Mouse (Mus musculus): ENCODE data around the gene Kcnn3. TPM values are rescaled to one million over a fixed set of nuclear protein-coding genes. Genes with fewer than 3 reads are reported as not detected.
A peak's percentile ranks its signal among the peaks of the same experiment; 100 is the strongest.

The Kcnn3 gene
- 2.1 and 2.5 TPM in 2 replicates for polyA plus RNA-seq (2016; fragmentation: Nextera tagmentation; extraction: Ambion mirVana)

DNA sequence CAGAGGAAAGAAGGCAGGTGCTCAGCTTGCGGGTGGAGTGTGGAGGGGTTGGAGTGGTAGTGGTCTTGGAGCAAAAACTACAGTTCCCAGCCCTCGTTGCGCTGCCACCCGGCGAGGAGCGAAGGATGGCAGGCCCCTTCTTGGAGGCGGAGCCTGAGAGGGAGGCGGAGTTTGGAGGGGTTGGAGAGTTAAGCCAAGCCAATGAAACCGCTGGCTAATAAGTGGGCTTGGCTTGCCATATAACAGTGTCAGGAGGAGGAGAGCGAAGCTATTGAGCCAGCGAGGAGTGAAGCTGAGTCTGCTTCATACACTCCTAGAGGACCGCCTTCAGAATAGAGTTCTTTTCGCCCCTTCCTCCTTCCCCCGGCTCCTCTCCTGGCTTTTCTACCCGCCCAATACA, at the start of gene Kcnn3:
Gene Kcnn3 (plus strand): TSS at position 271 of the 400 bp plus-strand sequence.
- peak; percentile 81 for ATAC-seq (ENCODE audit: insufficient number of reproducible peaks, insufficient read depth, low FRiP score, low TSS enrichment)
- Histone ChIP-seq H3K27me3 (peaks cover 38% of the 10 kb centered on the region), H3K9me3 (no peaks in the 10 kb centered on the region; the same call in 1 of the 2 replicates), H3K4me1 (peaks cover 26% of the 10 kb centered on the region), H3K9ac (peak within 1 kb of the TSS; percentile 56), H3K27ac (no peak within 1 kb of the TSS), H3K4me2 (replicated peaks) (peak within 1 kb of the TSS; percentile 91), H3K36me3 (no peaks in the 10 kb centered on the region), H3K4me3 (peak within 1 kb of the TSS; percentile 38)
- 0% methylated on average over 15 of the region's 15 CpGs for WGBS

DNA sequence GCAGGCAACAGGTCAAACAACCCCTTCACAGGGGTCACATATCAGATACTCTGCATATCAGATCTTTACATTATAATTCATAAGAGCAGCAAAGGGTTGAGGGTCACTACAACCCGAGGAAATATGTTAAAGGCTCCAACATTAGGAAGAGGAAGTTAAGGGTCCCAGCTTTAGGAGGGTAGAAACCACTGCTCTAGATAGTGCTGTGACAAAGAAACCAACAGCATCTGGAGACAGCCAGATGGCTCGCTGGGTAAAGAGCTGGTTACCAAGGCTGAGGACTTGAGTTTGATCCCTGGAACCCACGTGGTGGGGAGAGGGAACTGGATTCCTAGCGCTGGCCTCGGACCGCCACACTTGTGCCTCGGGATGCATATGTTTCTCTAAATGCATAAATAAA, 47.7 kb upstream of the Kcnn3 start:
- no peaks in the 10 kb centered on the region for H3K4me1 ChIP-seq
- no peak for ATAC-seq (ENCODE audit: insufficient number of reproducible peaks, insufficient read depth, low FRiP score, low TSS enrichment)
- no peaks in the 10 kb centered on the region for H3K27me3 ChIP-seq
- H3K4me3 ChIP-seq = no peak overlapping the region
- WGBS = 77% methylated on average over 7 of the region's 7 CpGs
- H3K9me3 ChIP-seq = no peaks in the 10 kb centered on the region
- no peak overlapping the region for H3K4me2 ChIP-seq (replicated peaks)
- peaks cover 20% of the 10 kb centered on the region; the same call in 1 of the 2 replicates for H3K36me3 ChIP-seq
- H3K27ac ChIP-seq = no peak overlapping the region
- H3K9ac ChIP-seq = no peak overlapping the region

DNA sequence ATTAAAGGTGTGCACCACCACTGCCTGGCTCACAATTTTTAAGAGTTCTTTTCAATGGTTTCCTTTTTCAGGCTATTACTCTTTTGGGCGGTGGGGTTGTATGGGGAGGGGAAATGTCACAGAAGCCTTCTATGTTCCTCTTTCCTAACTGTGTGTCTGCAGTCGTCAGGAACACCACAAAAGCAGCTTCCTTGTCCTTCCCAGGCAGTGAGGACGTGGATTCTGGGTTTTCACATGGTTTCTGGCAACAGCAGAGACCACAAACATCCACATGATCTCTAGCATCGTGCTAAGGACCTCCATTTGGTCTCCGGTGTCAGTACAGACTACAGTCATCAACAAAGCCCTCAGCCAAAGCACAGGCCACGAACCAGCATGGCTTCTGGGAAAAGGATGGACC, 46.1 kb upstream of the Kcnn3 start:
- no peak for ATAC-seq (ENCODE audit: insufficient number of reproducible peaks, insufficient read depth, low FRiP score, low TSS enrichment)
- WGBS = 76% methylated on average over 6 of the region's 6 CpGs

DNA sequence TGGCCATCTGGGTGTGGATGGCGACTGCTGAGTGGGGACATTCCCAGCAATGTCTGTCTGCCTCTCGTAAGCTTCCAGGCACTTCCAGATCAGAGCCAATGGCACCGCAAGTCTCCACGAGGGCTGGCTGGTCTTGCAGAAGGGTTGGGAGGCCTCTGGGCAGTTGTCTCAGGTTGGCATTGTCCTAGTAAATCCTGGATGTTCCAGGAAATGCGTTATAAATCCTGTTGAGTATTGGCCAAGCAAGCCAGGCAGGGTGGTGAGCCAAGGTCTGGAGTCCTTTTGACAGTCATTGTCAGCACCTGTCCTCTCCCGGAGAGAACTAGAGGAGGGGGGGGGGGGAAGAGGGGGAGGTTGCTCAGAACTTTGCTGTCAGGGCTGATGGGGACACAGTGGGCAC, 40.9 kb upstream of the Kcnn3 start:
- Histone ChIP-seq H3K36me3 (no peaks in the 10 kb centered on the region), H3K9me3 (no peaks in the 10 kb centered on the region), H3K4me2 (replicated peaks) (no peak overlapping the region), H3K4me3 (no peak overlapping the region), H3K27me3 (no peaks in the 10 kb centered on the region), H3K27ac (no peak overlapping the region), H3K4me1 (no peaks in the 10 kb centered on the region), H3K9ac (no peak overlapping the region)
- 75% methylated on average over 6 of the region's 6 CpGs for WGBS
- no peak for ATAC-seq (ENCODE audit: insufficient number of reproducible peaks, insufficient read depth, low FRiP score, low TSS enrichment)

More for the DNA sequence above, 46.1 kb upstream of the Kcnn3 start:
- Histone ChIP-seq H3K9me3 (no peaks in the 10 kb centered on the region), H3K27ac (no peak overlapping the region), H3K36me3 (peaks cover 7% of the 10 kb centered on the region; the same call in 1 of the 2 replicates), H3K4me1 (no peaks in the 10 kb centered on the region), H3K4me2 (replicated peaks) (no peak overlapping the region), H3K27me3 (no peaks in the 10 kb centered on the region), H3K4me3 (no peak overlapping the region), H3K9ac (no peak overlapping the region)

DNA sequence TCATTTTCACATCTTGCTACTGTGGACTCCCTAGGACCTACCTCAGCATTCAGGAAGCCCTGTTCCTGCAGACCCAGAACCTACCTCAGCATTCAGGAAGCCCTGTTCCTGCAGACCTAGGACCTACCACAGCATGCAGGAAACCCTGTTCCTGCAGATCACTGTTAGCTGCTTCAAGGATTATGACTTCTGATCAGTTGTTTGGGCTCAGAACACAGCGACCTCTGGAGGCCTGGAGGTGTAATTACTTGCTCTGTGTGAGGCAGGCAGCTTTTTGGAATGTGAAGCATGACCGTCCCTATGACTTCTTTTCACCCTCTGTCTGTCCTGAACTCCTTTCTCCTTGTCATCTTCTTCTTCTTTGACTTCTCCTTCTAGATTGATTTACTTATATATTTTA, 38.5 kb upstream of the Kcnn3 start:
- Histone ChIP-seq H3K4me3 (no peak overlapping the region), H3K4me2 (replicated peaks) (no peak overlapping the region), H3K9me3 (no peaks in the 10 kb centered on the region), H3K27me3 (no peaks in the 10 kb centered on the region), H3K9ac (no peak overlapping the region), H3K36me3 (no peaks in the 10 kb centered on the region), H3K4me1 (no peaks in the 10 kb centered on the region), H3K27ac (no peak overlapping the region)
- 42% methylated on average over 2 of the region's 2 CpGs for WGBS
- ATAC-seq (ENCODE audit: insufficient number of reproducible peaks, insufficient read depth, low FRiP score, low TSS enrichment) = no peak

DNA sequence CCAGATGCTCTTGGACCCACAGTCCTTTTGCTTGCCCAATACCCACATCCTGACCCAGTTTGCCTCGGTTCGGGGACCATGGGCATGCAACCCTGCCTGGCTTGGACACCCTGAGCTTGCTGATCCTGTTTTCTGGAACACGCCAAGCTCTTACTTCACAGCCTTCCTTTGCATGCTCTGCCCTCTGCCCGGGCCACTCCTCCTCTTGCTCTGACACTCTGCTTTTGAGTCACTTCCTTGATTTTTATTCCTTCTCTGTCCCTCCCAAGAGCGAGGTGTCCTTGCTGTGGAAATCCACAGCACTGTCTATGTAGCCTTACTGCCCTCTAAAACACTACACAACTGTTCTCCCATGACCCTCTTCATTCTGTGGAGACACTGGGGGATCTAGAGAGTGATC, 37.7 kb upstream of the Kcnn3 start:
- H3K27me3 ChIP-seq = no peaks in the 10 kb centered on the region
- no peaks in the 10 kb centered on the region for H3K36me3 ChIP-seq
- H3K4me1 ChIP-seq = no peaks in the 10 kb centered on the region
- no peak for ATAC-seq (ENCODE audit: insufficient number of reproducible peaks, insufficient read depth, low FRiP score, low TSS enrichment)
- no peak overlapping the region for H3K4me3 ChIP-seq
- H3K4me2 ChIP-seq (replicated peaks) = no peak overlapping the region
- no peaks in the 10 kb centered on the region for H3K9me3 ChIP-seq
- no peak overlapping the region for H3K9ac ChIP-seq
- no peak overlapping the region for H3K27ac ChIP-seq
- WGBS = 79% methylated on average over 5 of the region's 5 CpGs

DNA sequence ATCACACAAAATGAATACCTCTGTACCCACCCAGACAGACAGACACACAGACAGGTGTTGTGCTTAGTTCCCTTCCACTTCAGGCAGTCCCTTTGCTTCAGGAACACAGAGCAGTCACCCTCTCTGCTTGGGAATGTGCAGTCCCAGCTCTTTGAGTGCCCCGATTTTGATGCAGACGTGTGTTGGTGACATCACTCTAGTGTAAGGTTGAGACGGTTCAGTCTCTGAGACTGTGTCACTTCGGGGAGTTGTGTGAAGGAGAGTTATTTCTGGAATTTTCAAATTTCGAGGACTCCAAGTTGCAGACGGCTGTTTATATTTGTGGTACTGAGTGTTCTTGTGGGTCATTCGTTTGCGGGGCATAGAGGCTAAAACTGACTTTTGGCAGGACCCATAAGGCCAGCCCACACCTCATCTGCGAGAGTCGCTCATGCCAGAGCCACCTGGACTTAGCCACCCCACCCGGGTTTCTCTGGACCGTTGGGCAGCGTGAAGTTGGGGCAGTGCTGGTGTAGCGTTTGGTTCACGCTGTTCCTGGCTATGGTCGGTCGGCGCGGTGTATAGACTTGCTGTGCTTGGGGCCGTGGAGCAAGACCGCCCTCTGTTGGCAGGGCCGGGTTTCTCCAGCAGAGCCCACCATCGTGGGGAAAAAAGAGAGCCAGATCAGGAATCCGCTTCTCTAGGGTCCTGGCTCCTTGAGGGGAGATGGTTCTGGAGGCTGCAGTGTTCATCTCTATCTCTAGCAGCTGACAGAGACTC, 35.0 kb upstream of the Kcnn3 start:
- WGBS = 19% methylated on average over 24 of the region's 24 CpGs
- no peaks in the 10 kb centered on the region for H3K27me3 ChIP-seq
- no peaks in the 10 kb centered on the region for H3K9me3 ChIP-seq
- peak; percentile 88 for ATAC-seq (ENCODE audit: insufficient number of reproducible peaks, insufficient read depth, low FRiP score, low TSS enrichment)
- H3K36me3 ChIP-seq = no peaks in the 10 kb centered on the region
- no peak overlapping the region for H3K27ac ChIP-seq
- H3K9ac ChIP-seq = no peak overlapping the region
- H3K4me2 ChIP-seq (replicated peaks) = peak overlapping the region; percentile 41
- H3K4me3 ChIP-seq = no peak overlapping the region
- H3K4me1 ChIP-seq = no peaks in the 10 kb centered on the region

DNA sequence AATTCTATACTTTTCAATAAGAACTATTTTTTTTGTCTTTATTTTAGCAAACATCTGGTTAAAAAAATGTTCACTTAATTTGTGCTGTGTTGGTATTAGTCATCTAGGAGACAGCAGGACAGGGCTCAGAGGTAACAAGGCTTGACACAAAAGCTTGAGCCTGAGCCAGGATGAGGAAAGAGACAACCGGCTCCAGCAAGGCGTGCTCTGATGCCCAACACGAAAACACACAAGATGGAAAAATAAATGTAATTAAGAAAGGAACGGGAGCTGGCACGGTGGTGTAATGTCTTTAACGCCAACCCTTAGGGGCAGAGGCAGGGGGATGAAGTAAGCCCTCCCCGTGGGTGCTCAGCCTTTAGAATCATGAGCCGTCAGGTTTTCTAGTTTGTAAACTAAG, 33.9 kb upstream of the Kcnn3 start:
- H3K27me3 ChIP-seq = no peaks in the 10 kb centered on the region
- no peaks in the 10 kb centered on the region for H3K4me1 ChIP-seq
- H3K36me3 ChIP-seq = no peaks in the 10 kb centered on the region
- WGBS = 79% methylated on average over 8 of the region's 8 CpGs
- no peak overlapping the region for H3K4me3 ChIP-seq
- H3K27ac ChIP-seq = no peak overlapping the region
- no peaks in the 10 kb centered on the region for H3K9me3 ChIP-seq
- no peak for ATAC-seq (ENCODE audit: insufficient number of reproducible peaks, insufficient read depth, low FRiP score, low TSS enrichment)
- H3K9ac ChIP-seq = no peak overlapping the region
- H3K4me2 ChIP-seq (replicated peaks) = no peak overlapping the region

DNA sequence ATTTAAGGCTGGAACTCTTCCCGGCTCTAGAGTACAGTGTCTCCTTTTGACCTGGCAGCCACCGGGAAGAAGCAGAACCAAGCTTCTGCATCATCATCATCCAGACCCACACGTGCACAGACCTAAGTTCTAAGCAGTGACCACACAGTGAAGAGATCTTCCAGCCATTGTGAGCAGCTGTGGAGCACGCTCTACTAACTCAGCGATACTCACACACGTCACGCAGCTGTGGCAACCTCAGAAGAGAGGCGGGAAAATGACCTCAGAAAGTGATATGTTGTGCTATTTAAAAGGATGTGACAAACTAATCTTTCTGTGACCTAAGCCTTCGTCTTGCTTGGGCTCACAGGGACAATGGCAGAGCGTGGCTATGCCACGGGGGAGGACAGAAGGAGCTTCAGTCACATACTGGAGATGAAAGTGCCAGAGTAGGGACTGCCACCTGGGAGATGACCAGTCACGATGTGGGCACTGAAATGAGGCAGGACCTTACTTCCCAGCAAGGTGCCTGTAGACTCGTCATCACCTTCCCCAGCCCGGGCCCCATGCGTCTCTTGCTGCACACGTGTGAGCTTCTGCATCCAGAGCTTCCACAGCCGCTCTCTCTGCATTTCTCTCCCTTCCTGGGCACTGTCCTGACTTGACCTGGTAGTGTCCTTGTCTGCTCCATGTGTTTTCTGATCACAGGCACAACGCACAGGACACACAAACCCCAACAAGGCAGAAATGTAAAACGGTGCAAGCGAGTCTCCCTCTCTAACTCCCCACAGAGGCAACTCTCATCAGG, 32.9 kb upstream of the Kcnn3 start:
- no peak for ATAC-seq (ENCODE audit: insufficient number of reproducible peaks, insufficient read depth, low FRiP score, low TSS enrichment)
- H3K36me3 ChIP-seq = no peaks in the 10 kb centered on the region
- H3K27me3 ChIP-seq = no peaks in the 10 kb centered on the region
- no peak overlapping the region for H3K27ac ChIP-seq
- WGBS = 67% methylated on average over 20 of the region's 20 CpGs
- H3K4me3 ChIP-seq = no peak overlapping the region
- no peak overlapping the region for H3K9ac ChIP-seq
- H3K9me3 ChIP-seq = no peaks in the 10 kb centered on the region
- H3K4me1 ChIP-seq = no peaks in the 10 kb centered on the region
- no peak overlapping the region for H3K4me2 ChIP-seq (replicated peaks)

DNA sequence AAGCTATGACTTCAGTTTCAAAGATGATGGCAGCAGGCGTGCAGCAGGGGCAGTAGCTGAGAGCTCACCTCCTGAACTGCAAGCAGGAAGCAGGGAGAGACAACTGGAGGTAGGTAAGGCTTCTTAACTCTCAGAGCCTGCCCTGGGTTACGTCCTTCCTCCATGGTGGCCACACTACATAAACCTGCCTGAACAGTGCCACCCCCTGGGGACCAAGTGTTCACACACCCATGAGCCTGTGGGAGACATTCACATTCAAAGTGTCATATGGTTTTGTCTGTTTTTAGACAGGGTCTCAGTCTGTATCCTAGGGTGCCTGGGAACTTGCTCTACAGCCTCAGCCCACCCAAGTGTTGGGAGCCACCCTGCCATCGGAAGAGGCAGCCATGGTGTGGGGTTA, 29.2 kb upstream of the Kcnn3 start:
- Histone ChIP-seq H3K27me3 (no peaks in the 10 kb centered on the region), H3K27ac (no peak overlapping the region), H3K4me1 (peaks cover 8% of the 10 kb centered on the region), H3K36me3 (no peaks in the 10 kb centered on the region), H3K9me3 (no peaks in the 10 kb centered on the region), H3K4me3 (no peak overlapping the region), H3K9ac (no peak overlapping the region), H3K4me2 (replicated peaks) (no peak overlapping the region)
- ATAC-seq (ENCODE audit: insufficient number of reproducible peaks, insufficient read depth, low FRiP score, low TSS enrichment) = no peak
- WGBS = 86% methylated on average over 3 of the region's 3 CpGs

DNA sequence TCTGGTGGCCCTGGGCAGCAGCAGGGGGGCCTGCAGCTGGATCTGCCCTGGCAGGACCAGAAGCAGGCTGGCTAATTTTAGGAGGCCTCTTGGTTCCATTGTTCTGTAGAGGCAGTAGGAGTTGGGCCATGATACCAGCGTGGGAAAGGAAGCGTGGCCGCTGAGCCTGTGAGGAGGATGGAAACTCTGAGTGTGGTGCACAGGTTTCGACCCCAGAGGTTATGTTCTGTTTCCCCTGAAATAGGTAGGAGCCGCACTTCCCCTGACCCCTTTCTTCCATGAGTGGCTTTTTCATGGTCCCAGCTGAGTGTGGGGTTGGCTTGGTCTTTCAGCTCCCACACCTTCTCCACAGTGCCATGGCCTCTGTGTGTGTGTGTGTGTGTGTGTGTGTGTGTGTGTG, 28.4 kb upstream of the Kcnn3 start:
- peaks cover 8% of the 10 kb centered on the region for H3K4me1 ChIP-seq
- H3K4me3 ChIP-seq = no peak overlapping the region
- H3K27me3 ChIP-seq = no peaks in the 10 kb centered on the region
- no peak overlapping the region for H3K27ac ChIP-seq
- H3K9me3 ChIP-seq = no peaks in the 10 kb centered on the region
- no peak overlapping the region for H3K4me2 ChIP-seq (replicated peaks)
- WGBS = 87% methylated on average over 5 of the region's 5 CpGs
- H3K36me3 ChIP-seq = no peaks in the 10 kb centered on the region
- no peak overlapping the region for H3K9ac ChIP-seq
- ATAC-seq (ENCODE audit: insufficient number of reproducible peaks, insufficient read depth, low FRiP score, low TSS enrichment) = no peak

DNA sequence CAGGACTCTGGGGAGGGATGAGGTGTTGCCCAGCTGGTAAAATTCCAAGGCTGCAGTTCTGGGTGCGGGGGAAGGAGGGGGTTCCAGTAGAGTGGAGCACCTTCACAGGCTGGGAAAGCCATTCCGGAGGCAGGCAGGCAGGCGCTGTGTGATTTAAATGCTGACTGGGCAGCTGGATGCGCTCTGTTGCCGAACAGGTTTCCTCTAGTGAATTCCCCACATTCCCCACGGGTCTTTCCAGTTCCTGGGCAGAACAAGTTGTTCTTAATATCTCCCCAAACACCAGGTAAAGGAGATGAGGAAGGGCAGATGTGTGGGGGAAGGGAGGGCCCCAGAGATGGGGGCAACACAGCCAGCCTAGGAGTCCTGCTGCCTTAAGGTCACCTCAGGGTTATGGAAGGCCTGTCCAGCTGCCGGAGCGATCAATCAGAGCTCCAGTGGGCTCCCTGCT, 27.2 kb upstream of the Kcnn3 start:
- no peak overlapping the region for H3K9ac ChIP-seq

More for the DNA sequence above, 27.2 kb upstream of the Kcnn3 start:
- H3K27me3 ChIP-seq = no peaks in the 10 kb centered on the region
- no peak for ATAC-seq (ENCODE audit: insufficient number of reproducible peaks, insufficient read depth, low FRiP score, low TSS enrichment)
- H3K27ac ChIP-seq = 0 out of 2 replicates have a peak overlapping the region, but pooled peaks have one; percentile 7
- WGBS = 43% methylated on average over 8 of the region's 8 CpGs
- H3K9me3 ChIP-seq = no peaks in the 10 kb centered on the region
- H3K4me3 ChIP-seq = no peak overlapping the region
- no peaks in the 10 kb centered on the region for H3K36me3 ChIP-seq
- H3K4me2 ChIP-seq (replicated peaks) = no peak overlapping the region
- peaks cover 8% of the 10 kb centered on the region for H3K4me1 ChIP-seq

Measured in embryonic facial prominence, embryonic 12.5 days (tissue).